Mouse (Mus musculus): ENCODE measurements at regions not wholly inside any gene's neighbourhood (a gene's known extent, or its start where the extent isn't known, plus 50 kb on each side); places are given as distances from the start of the nearest gene placed in this dataset.
"Not testable (repeated sequence)": the region's sequence is repeated elsewhere in the genome, so short reads cannot be mapped to it uniquely, and the experiment has no call there.

DNA sequence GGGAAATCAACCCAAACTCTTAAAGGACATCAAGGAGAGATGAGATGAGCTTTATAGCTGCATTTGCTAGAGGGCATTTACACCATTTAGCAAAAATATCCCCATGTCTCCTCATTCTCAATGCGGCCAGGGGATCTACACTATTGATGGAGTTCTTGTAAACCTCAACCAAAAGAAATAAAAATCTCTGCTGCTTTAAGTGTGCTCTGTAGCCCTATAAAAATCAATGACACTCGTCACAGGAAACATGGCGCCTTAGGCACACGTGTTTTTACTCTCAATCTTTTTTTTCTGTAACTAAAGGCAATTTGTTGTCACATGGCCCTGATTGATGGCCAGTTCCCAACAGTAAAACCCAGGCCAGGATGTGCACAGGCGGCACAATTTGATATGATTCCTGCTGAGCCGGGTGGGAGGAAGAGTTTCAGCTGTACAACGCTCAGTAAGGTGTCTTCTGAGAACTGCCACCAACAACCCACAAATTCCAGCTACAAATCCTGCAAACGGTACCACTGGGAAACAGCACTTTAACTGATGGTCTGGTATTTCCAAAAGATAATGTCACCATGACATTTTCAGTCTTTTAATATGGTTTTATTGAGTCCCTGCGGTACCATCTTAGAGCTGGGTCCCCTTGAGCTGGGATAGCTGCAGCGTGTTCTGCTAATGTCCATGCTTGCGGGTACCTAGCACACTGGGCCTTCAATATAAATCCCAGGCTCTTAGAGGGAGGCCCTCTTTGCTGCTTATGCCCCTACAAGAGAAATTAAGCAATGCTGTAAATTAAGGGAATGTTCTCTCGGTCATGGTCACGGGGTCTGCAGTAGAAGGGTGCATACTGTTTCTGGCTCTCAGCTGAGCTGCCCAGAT, 78.8 kb downstream of the Tpbg start:
- no peak for DNase-seq (ENCODE audit: low spot score in 2 of 2)

DNA sequence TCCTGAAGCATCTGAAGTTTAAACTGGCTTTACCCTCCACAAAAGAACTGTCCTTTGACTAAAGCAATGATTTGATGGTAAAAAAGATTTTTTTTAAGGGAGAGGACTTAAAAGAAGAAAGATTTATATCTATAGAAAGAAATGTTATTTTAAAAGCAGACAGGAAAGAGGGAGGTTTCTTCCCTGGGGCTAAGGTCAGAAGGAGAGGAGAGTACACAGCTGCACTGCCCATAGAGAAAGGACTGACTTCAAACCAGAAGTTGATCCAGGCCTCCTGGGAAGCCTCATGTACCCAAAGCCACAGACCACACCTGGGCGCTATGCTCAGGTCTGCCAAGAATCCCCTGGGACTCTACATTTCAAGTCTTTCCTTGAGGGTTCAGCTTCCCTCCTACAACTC, 83.1 kb downstream of the Tpbg start:
- no peak for DNase-seq (ENCODE audit: low spot score in 2 of 2)

DNA sequence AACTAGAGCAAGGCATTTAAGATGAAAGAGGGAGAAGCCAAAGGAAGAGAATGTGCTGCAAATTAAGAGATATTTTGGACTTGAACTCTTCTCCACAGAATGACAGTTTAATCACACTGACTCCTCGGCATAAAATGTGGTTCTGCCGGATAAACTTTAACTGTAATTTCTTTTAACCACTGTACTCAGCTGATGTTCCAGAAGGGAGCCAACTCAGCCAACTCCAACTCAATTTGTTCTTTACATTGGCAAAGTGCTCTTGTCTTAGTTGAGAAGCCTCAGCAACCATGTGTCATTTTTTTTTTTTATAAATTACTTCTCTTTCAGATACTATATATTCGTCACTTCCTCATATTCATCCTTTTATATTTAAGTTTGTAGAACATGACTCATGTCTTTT, 90.0 kb downstream of the Tpbg start:
- no peak for DNase-seq (ENCODE audit: low spot score in 2 of 2)

DNA sequence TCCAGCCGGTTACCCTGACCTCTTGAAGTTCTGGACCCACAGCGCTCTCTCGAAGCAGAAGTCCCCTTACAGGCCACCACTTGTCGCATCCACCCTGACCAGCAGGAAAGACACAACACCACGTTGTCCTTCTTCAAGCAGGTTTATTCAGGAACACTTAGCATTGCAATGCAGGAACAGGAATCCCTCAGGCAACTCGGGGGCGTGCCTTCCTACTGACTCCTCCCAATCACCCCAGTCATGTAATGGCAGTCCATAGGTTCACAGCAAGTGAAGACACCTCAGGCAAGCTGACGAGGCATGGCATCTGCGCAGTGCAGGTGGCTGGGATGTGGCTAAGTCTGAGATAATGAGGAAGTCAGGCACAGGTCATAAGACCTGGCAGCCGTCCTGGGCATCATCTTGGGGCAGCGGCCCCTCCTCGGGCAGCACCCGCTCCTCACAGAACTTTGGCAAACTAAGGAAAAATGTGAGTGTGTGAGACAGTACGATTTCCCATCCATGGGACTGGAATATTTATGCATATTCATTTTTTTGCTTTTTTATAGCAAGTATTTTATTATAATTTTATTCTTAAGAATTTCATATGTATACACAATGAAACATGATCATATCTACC, 101.0 kb downstream of the Tpbg start:
- not testable (repeated sequence) for DNase-seq (ENCODE audit: low spot score in 2 of 2)

DNA sequence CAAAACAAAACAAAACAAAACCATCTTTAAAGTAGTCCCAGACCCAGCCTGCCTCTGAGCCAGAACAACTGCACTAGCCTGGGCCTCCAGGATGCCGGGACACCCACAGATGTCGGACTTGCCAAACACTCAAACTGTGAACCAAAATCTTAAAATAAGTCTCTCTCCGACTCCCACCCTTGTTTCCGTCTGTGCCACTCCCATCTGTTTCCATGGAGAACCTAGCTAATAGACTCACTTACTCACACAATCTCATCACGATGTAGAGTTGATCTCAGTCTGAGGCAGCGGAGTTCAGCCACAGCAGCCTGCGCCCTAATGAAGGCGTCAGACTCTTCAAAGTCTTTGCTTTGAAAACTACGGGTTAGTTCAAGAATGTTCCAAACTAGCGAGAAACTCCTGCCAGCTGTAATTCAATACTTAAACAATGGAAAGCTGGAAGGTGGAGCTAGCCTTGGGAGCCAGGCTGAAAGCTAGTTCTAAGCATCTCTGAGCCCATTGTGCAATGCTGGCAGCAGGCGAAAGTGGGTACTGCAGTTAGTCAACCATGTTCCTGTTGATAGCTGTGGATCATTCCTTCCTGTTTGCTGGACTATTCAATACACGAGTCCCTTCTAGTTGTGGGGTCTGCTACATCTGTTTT, 106.4 kb downstream of the Tpbg start:
- DNase-seq (ENCODE audit: low spot score in 2 of 2), result peak; percentile 5 to 10

DNA sequence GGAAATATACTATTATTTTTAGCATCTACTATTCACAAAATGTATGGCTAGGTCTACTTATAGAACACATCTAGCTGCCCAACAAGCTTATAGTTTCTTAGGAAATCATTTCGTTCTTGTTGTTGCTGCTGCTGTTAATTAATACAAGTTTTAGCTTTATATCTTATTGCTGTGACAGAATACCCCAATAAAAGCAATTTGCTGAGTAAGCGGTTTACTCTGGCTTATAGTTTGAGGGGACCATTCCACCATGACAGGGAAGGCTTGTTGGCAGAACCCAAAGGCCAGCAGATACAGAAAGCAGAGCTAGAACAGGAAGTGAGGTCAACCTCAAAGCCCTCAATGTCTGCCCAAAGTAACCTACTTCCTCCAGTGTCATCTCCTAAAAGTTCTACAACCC, 109.6 kb downstream of the Tpbg start:
- DNase-seq (ENCODE audit: low spot score in 2 of 2), result no peak

DNA sequence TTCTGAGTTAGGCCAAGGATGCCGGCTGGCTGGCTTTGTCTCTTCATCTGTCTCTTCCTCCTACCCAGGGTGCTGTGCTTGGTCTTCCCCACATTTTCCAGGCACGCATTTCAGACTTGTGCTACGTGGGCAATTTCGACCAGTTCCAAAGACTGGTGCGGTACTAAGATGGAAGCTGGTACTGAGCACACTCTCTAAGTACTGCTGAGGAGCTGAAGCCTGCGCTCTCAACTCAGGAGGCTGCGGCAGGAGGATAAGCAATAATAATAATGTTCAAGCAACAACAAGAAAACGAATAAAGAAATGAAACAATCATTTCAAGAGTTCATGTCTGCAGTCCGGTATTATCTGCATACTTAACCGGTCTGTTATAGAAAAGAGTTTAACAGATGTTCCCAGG, 127.9 kb downstream of the Tpbg start:
- DNase-seq (ENCODE audit: low spot score in 2 of 2), result no peak

DNA sequence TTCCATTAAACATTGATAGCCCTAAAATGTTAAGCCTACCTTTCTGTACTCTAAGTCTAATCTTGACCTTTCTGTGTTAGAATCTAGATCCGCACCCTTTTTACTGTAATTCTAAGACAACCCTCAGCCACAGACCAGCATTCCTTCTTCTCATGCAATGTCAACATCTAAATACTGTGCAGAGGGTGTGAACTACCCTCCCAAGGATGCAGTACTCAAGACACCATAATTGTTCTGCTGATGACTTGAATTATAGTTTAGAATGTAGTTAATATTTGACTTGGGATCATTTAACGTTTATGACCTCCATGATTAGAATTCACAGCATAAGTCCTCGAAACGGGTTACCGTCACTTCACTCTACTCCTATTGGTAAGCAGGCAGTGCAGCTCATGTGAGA, 139.2 kb downstream of the Tpbg start:
- DNase-seq (ENCODE audit: low spot score in 2 of 2), result no peak

DNA sequence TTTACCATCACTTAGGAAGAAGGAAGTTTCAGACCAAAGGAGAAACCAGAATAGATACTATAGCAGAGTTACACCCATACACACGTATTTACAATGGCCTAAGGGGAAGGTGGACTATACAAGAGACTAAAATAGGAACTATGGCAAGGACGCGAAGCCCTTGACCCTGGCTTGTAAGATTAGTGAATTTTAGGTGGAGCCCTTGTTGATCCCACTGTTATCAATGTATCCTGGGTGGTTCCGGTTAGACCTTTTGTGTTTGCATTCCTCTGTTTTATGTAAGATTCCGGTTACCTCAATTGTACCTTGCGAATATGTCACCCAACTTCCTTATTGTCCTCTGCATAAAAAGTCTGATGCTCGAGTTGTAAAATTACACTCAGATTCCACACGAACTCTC, 141.3 kb downstream of the Tpbg start:
- not testable (repeated sequence) for DNase-seq (ENCODE audit: low spot score in 2 of 2)

DNA sequence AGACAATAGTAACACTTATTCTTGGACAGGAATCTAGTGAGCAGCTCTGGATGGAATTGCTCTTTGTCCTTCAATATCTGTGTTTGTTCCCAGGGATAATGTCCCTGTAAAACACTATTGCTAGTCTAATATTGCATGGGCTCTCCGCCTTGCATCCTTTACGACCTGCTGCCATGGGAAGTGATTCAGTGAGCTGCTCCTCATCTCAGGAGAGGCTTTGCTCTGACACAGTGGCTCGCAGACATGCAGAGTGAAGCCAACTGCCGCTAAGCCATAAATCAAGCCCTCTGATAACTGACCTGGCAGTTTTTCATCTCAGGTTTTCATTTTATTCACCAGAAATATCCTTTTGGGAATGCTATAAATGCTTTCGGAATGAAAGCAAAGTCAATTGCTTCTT, 143.5 kb downstream of the Tpbg start:
- DNase-seq (ENCODE audit: low spot score in 2 of 2), result no peak

DNA sequence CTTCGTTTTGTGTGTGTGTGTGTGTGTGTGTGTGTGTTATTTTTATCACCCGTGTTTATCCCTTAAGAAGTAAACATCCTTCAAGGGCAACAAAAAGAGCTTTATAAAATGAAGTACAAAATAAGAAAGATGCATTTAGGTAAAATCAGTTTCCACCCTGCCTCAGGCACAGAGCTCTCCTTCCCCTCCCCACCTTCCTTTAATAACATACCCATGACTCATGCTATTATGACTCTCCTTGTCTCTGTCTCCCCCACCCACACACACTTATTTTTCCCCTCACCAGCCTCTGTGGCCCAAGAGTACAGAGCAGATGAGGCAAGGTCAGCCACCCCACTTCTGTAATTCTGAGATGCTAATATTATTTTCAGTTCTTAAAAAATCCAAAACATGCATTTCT, 144.0 kb downstream of the Tpbg start:
- no peak for DNase-seq (ENCODE audit: low spot score in 2 of 2)

DNA sequence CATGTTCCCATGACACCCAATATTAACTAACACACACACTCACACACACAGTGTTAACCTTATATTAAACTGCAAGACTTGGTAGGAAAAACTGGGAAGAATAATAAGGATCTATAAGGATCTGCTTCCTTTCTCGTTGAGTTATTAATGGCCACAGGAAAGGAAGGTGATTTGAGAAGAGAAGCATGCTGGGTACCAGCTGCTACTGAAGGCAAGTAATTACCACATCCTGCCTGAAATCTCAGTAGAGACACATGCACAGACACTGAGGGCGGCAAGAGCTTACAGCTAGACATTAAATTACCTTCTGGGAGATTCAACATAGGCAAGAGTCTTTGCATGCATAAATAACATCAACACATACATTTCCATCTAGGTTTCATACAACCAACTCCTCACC, 160.8 kb downstream of the Tpbg start:
- DNase-seq (ENCODE audit: low spot score in 2 of 2), result no peak

DNA sequence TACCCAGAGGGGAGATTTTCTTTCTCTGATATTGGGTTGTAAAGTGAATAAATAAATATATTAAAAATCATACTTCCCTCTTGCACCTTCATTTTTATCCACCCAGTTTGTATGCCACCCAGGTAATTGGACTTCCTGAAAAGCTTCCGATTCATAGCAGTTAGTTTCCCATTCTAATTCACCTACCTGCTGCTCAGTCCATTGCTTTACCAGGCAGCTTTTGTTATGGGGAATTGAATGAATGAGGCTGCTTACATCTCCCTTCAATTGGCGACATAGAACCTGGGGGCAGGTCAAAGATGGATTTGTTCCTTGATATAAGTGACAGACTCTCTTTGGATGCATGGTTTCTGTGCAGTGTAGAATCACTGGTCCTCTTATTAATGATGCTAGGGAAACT, 169.5 kb downstream of the Tpbg start:
- DNase-seq (ENCODE audit: low spot score in 2 of 2), result no peak

DNA sequence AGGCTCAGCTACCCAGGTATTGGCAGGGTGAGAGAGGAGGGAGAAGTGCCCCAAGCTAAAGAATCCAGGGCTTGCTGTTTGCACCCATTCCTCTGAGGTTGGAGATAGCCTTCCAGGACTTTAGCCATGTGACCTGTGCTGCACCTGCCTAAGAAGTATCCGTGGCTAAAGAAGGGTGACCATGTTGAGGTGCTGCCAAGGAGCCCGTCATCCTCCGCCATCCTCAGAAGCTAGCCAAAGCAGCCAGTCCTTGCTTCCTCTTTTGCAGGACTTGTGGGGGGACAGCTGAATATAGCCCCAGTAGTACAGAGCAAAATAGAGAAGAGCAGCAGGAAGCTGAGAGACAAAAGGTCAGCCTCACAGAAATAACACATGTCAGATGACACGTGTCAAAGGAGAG, 173.7 kb downstream of the Tpbg start:
- DNase-seq (ENCODE audit: low spot score in 2 of 2), result no peak

DNA sequence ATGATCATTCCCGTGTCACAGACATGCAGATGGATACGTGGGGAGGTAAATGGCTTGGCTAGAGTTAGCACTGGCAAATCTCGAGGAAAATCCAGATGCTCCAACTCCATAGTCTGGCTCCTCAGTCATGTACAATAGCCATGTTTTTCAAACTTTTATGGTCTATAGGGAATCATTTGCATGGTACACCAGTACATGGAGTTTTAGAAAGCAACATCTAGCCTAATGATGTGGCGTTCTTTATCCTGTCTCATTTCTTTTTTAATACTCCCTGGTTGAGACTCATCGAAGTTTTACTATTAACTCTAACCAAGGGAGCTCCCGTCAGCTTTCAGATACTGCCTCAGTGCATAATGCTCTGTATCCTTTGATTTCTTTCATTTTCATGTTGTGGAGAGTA, 178.0 kb downstream of the Tpbg start:
- no peak for DNase-seq (ENCODE audit: low spot score in 2 of 2)

DNA sequence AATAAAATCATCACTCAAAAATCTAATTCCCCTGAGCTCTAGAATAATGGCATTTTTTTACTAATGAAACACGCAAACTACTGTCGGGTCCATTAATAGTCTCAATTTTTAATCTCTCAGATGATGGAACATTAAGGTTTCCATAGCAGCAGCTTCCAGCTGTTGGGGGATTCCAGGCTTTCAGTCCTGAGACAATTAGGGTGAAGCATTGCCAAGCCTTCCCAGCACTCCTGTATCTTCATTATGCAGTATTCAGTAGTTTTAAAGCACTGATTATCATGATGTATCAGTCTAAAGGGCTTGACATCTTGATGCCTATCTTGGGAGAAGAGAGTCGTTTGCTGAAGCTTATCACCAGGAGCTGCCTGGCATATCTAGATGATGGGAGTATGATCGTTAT, 178.6 kb downstream of the Tpbg start:
- no peak for DNase-seq (ENCODE audit: low spot score in 2 of 2)

DNA sequence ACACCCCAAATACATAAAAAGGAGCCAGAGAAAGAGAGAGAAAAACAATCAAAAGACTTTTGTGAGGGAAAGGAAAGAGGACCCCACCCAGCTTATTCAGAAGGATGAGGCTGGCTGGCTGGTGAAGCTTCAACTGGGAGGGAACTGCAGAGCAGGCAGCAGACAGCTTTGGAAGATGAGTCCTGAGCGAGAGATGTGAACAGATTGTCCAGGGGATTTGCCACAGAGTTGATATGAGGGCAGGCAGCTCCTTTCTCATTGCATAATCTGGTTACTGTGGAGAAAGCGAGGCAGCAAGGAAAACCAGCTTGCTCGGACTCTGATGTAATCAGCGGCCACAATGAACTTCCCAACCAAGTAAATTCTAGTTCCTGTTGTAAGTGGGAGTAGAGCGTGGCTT, 188.6 kb downstream of the Tpbg start:
- DNase-seq (ENCODE audit: low spot score in 2 of 2), result peak in 1 of 2 experiments; percentile 5

DNA sequence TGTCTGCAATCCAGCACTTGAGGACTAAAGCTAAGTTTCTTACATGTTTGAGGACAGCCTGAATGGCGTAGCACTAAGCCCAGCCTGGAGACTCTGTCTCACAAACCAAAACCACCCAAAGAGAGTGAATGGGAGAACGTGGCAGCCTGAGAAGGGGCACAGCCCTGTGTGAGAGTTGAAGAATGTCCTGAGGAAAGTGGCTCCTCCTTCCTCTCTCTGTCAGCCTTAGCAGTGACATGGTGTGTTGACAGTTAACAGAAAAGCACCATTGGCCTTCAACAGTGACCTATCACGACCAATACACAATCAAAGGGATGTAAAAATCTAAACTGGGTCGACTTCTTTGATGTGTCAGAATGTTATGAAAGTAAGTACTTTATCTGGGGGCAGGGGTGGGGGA, 201.9 kb downstream of the Tpbg start:
- DNase-seq (ENCODE audit: low spot score in 2 of 2), result no peak

DNA sequence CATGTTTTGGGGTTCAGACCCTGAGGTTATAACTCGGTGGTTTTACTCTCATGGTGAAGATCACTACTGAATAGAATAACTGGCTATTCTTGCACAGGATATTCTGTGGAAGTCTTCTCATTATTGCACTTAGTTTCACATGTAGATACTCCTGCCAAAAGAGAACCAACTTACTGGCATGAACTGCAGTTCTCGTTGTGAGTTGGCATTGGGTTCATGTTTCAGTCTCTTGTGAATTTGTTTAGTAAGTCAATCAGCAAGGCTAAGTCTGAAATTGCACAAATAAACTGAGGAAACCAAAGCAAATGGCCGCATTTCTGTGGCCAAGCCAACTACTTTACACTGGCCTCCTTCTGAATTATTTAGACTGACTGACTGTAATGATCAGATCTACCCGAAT, 215.9 kb downstream of the Tpbg start:
- DNase-seq (ENCODE audit: low spot score in 2 of 2), result no peak

DNA sequence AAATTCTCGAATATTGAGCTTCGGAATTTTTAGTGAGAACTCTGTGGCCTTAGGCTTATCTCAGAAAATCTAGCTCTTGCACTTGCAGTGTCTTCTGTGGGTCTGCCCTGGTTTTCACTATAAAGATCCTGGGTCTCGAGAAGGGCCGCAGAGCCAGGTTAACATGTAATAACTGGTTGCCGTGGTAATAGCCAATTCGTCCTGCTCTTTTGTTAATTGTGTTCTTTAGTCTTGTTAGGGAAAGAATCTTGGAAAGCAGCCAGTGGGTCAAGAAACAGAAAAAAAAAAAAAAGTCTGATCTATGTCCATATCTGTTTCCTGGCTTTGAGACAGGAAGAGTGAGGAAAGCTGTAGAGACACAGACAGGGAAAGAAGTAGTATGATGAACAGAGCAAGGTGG, 217.9 kb downstream of the Tpbg start:
- no peak for DNase-seq (ENCODE audit: low spot score in 2 of 2)

DNA sequence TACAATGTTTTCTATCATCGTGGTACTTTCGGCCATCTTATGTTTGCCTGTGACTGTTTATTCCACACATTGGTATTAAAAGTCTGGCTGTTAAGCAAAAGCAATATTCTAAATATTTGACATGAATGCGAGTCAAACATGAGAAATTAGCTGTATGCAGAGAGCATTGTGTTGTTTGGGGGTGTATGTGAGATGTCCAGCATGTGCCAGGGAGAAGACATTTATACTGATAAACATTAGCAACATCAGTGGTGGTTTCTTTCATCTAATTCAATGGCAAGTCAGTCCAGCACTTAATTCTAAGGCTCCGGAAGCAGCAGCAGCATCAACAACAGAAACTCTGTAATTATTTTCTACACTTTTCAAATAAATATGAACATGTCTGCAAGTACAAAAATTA, 219.1 kb downstream of the Tpbg start:
- no peak for DNase-seq (ENCODE audit: low spot score in 2 of 2)

DNA sequence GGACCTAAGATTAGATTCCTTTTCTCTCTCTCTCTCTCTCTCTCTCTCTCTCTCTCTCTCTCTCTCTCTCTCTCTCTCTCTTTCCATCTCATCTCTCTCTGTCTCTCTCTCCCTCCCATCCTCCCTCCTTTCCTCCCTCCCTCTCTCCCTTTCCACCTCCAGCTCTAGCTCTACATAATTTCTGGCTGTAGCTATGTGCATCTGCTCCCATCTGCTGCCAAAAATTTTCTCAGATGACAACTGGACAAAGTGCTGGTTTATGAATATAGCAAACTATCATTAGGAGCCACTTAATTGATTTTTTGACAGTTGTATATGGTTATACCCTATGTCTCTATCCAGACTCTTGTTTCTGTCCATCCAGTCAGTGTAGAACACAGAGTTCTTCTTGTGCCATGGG, 237.1 kb downstream of the Tpbg start:
- DNase-seq (ENCODE audit: low spot score in 2 of 2), result peak; percentile 8 to 14

DNA sequence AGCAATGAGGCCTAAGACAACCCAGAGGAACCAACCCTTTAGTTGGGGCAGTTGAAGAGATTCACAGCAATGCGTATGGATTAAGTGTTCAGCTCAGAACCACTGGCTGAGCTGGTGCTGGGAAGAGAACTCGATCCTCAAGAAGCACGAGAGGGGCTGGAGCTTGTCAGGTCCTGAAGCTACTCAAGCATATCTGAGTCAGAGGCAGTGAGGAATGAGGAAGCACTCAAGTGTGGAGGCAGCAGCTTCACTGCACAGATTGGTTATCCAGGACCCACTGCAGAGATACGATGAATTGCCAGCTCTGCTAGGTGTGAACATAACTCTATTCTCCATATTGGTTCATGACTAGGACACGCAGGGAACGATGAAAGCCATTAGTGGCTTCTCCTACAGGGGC, 239.7 kb downstream of the Tpbg start:
- DNase-seq (ENCODE audit: low spot score in 2 of 2), result no peak

Measured in layer of hippocampus, adult 8-10 months (tissue).